Mouse (Mus musculus) CH12.LX (cell line): ENCODE results near the gene Shmt1.

ENCODE experiments used
- CTCF ChIP-seq, 2 experiments: IDR thresholded peaks in 1 of 2; conservative IDR thresholded peaks in 1 of 2; 2 replicates each; pipeline ENCODE4 v1.5.1; 2011 to 2012; ENCODE audit warnings: low read depth in 2 of 2, low read length in 2 of 2, improper control_type of control experiment in 1 of 2, inconsistent platforms in 1 of 2, mild to moderate bottlenecking in 1 of 2, moderate library complexity in 1 of 2
- EP300 ChIP-seq: IDR thresholded peaks from 2 replicates; pipeline ENCODE4 v1.6.1; 2011; ENCODE audit warnings: low read length, improper control_type of control experiment
- POLR2A ChIP-seq: IDR thresholded peaks from 2 replicates; pipeline ENCODE4 v1.6.1; 2011; ENCODE audit warnings: low read depth, mild to moderate bottlenecking, improper control_type of control experiment, low read length
- TCF12 ChIP-seq: IDR thresholded peaks from 2 replicates; pipeline ENCODE4 v1.6.1; 2014; ENCODE audit warnings: low read depth, mild to moderate bottlenecking, inconsistent platforms, low read length, improper control_type of control experiment

DNA sequence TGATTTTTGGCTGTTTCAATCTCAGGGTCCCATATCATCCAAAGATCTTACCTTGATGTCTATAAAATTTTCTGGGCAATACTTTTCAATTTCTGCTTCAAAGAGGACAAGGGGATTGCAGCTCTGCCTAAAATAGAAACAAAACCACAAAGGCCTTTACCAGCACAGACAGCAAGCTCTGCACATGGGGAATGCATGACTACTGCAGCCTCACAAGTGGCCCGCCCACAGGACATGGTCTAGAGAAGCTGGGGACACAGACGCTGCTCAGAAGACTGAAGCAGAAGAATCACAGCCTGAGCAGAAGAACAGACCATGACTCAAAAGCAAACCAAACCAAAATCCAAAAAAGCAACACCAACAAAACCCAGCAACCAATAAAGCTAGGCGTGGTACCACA is 49.8 kb downstream of the Shmt1 start:
- TF ChIP-seq EP300 (no peak), POLR2A (no peak), TCF12 (no peak), CTCF (conservative IDR thresholded peaks at IDR 0.05 in 1 of 2, IDR thresholded peaks at IDR 0.05 in 1 of 2; ENCODE audit: low read depth in 2 of 2, low read length in 2 of 2) (no peak)
